Mouse (Mus musculus) embryonic facial prominence, embryonic 11.5 days (tissue): ENCODE measurements around the gene Gm7534. TPM values are rescaled to one million over a fixed set of nuclear protein-coding genes. Genes with fewer than 3 reads are reported as not detected.

ENCODE experiments used
- ATAC-seq: fragments of 200-750 bp; cut with Nextera tagmentation; replicated peaks from 2 replicates; pipeline ENCODE4 v1.8.0; 2017; ENCODE audit warnings: low read depth; ENCODE audit not compliant: insufficient number of reproducible peaks, low FRiP score, low TSS enrichment
- DNase-seq: peaks from one replicate; pipeline ENCODE4 v3.0.0-alpha.2; 2015; ENCODE audit warnings: low spot score
- H3K27ac ChIP-seq: fragments of 300-500 bp; sonication (generic); replicated peaks from 2 replicates; pipeline ENCODE4 v1.5.1; 2014; ENCODE audit warnings: mild to moderate bottlenecking, low read depth, low read length, control low read depth
- H3K27me3 ChIP-seq: fragments of 300-500 bp; sonication (generic); 2 replicates; pipeline ENCODE4 v1.6.1; 2014; ENCODE audit warnings: mild to moderate bottlenecking, low read length, moderate library complexity, mixed read lengths; ENCODE audit not compliant: control insufficient read depth, insufficient read depth
- H3K36me3 ChIP-seq: fragments of 300-500 bp; sonication (generic); replicated peaks from 2 replicates; pipeline ENCODE4 v1.6.1; 2014; ENCODE audit warnings: low read depth, mild to moderate bottlenecking, low read length, moderate library complexity, mixed read lengths; ENCODE audit not compliant: control insufficient read depth, insufficient read depth
- H3K4me1 ChIP-seq: fragments of 300-500 bp; sonication (generic); 2 replicates; pipeline ENCODE4 v1.6.1; 2014; ENCODE audit warnings: low read length, mixed read lengths; ENCODE audit not compliant: control insufficient read depth, insufficient read depth
- H3K4me2 ChIP-seq: fragments of 300-500 bp; sonication (generic); 2 replicates; pipeline ENCODE4 v1.6.1; 2014; ENCODE audit warnings: low read depth, mild to moderate bottlenecking, control low read depth, low read length, moderate library complexity
- H3K4me3 ChIP-seq: fragments of 300-500 bp; sonication (generic); 2 replicates; pipeline ENCODE4 v1.5.1; 2014; ENCODE audit warnings: low read depth, low read length, control low read depth
- H3K9ac ChIP-seq: fragments of 300-500 bp; sonication (generic); replicated peaks from 2 replicates; pipeline ENCODE4 v1.6.1; 2014; ENCODE audit warnings: mild to moderate bottlenecking, control low read depth, low read length
- H3K9me3 ChIP-seq: fragments of 300-500 bp; sonication (generic); replicated peaks from 2 replicates; pipeline ENCODE4 v1.6.1; 2016; ENCODE audit warnings: mild to moderate bottlenecking, low read length, inconsistent platforms, mixed read lengths; ENCODE audit not compliant: control insufficient read depth
- WGBS: fragments of 180-500 bp; shearing (Covaris S2); extraction: QIAGEN DNeasy Blood & Tissue Kit; methylation state at CpG from one replicate; pipeline ENCODE4 v1.1.7; 2014; 5-methylcytosine and 5-hydroxymethylcytosine counted together
- polyA plus RNA-seq: library from polyadenylated mRNA; unstranded; fragments of >200 nt; fragmentation: Nextera tagmentation; extraction: Ambion mirVana; gene quantifications from 2 replicates; pipeline ENCODE4 v1.2.1, GENCODE M21; 2014

Gene Gm7534
- polyA plus RNA-seq, 1 experiment from 2014 or later = 0.14 TPM

DNA sequence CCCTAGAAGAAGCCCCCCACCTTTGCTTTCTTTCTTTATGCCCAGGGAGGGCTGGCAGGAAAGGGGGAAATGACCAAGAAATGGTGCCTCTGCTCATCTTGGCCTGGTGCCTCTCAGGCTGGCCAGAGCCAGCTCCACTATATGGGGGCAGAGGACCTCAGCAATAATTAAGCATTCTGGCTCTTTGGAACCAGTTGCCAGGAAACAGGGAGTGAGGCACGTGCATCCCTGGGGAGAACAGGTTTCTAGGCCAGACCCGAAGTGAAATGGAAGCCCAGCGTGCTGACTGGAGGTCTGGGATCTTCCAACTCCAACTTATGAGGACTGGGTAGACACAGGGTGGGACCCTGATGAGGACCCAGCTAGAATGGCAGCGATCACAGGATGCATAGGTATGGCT lies 43.5 kb upstream of the Gm7534 start:
- H3K4me3 ChIP-seq = no peak overlapping the region
- H3K9ac ChIP-seq = no peak overlapping the region
- no peaks in the 10 kb centered on the region for H3K36me3 ChIP-seq
- H3K9me3 ChIP-seq = no peaks in the 10 kb centered on the region
- ATAC-seq = no peak
- no peak overlapping the region for H3K27ac ChIP-seq
- H3K4me1 ChIP-seq = no peaks in the 10 kb centered on the region; the same call in none of the 2 replicates
- 32% methylated on average over 4 of the region's 4 CpGs for WGBS
- no peak for DNase-seq
- no peak overlapping the region for H3K4me2 ChIP-seq
- peaks cover 15% of the 10 kb centered on the region for H3K27me3 ChIP-seq

GRCm38 (mm10) chr4:134245148-134245843 lies 42.5 kb upstream of the Gm7534 start, which contains the start of gene Zfp593:
Gene Zfp593 (minus strand): TSS chr4:134245592.
- peak within 1 kb of the TSS; percentile 79 for H3K4me3 ChIP-seq
- H3K4me1 ChIP-seq = no peaks in the 10 kb centered on the region; the same call in none of the 2 replicates
- peak; percentile 95 for DNase-seq
- peaks cover 5% of the 10 kb centered on the region; the same call in 1 of the 2 replicates for H3K27me3 ChIP-seq
- no peaks in the 10 kb centered on the region for H3K36me3 ChIP-seq
- WGBS = under 1% methylated on average over 60 of the region's 60 CpGs
- H3K9me3 ChIP-seq = no peaks in the 10 kb centered on the region
- H3K9ac ChIP-seq = peak within 1 kb of the TSS; percentile 74
- peak within 1 kb of the TSS; percentile 88 for H3K4me2 ChIP-seq
- peak; percentile 48 for ATAC-seq
- no peak within 1 kb of the TSS for H3K27ac ChIP-seq

GRCm38 (mm10) chr4:134243516-134244250 lies 40.9 kb upstream of the Gm7534 start, which contains the start of gene E130218I03Rik:
Gene E130218I03Rik (plus strand): TSS chr4:134243662.
- H3K9me3 ChIP-seq = no peaks in the 10 kb centered on the region
- no peak within 1 kb of the TSS for H3K27ac ChIP-seq
- WGBS = 86% methylated on average over 17 of the region's 17 CpGs
- peaks cover 3% of the 10 kb centered on the region; the same call in 1 of the 2 replicates for H3K27me3 ChIP-seq
- H3K4me3 ChIP-seq = peak within 1 kb of the TSS; percentile 79; the same call in 1 of the 2 replicates
- H3K4me1 ChIP-seq = no peaks in the 10 kb centered on the region; the same call in none of the 2 replicates
- H3K4me2 ChIP-seq = peak within 1 kb of the TSS; percentile 88
- no peak within 1 kb of the TSS for H3K9ac ChIP-seq
- H3K36me3 ChIP-seq = no peaks in the 10 kb centered on the region
- ATAC-seq (no peak), DNase-seq (no peak)

- Histone ChIP-seq H3K4me3 (no peak overlapping the region), H3K4me1 (peaks cover 2% of the 10 kb centered on the region; the same call in 1 of the 2 replicates), H3K36me3 (no peaks in the 10 kb centered on the region), H3K9me3 (no peaks in the 10 kb centered on the region), H3K9ac (no peak overlapping the region), H3K27me3 (peaks cover 4% of the 10 kb centered on the region; the same call in 1 of the 2 replicates), H3K27ac (no peak overlapping the region), H3K4me2 (no peak overlapping the region)
- WGBS = 12% methylated on average over 10 of the region's 10 CpGs
- DNase-seq = no peak
- ATAC-seq = no peak
These were observed 35.9 kb upstream of the Gm7534 start for GRCm38 (mm10) chr4:134238686-134239085.

DNA sequence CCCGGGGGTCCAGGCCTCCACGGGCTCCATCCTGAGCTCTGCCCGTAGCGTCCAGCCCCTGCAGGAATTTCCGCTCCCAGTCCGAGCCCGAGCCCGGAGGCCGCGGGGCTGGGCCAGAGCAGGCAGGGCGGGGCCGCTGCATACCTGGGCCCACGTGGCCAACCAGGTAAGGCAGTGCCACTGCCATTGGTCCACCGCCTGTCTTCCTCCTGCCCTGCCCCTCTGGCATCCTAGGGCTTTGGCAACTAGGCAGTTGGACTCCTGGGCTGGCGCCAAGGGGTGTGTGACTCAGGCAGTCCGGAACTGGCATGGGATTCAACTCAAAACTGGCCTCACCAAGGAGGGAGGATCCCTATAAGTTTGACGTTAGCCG lies 35.5 kb upstream of the Gm7534 start, which contains the start of gene Cnksr1:
Cnksr1 (minus strand) TSS at position 121 of the 373 bp plus-strand sequence.
- H3K4me2 ChIP-seq = peak within 1 kb of the TSS; percentile 29
- no peaks in the 10 kb centered on the region for H3K36me3 ChIP-seq
- no peaks in the 10 kb centered on the region for H3K9me3 ChIP-seq
- H3K27me3 ChIP-seq = peaks cover 4% of the 10 kb centered on the region; the same call in 1 of the 2 replicates
- no peak within 1 kb of the TSS for H3K27ac ChIP-seq
- H3K4me1 ChIP-seq = peaks cover 2% of the 10 kb centered on the region; the same call in 1 of the 2 replicates
- peak within 1 kb of the TSS; percentile 13 for H3K4me3 ChIP-seq
- no peak for ATAC-seq
- 2% methylated on average over 18 of the region's 18 CpGs for WGBS
- peak; percentile 30 for DNase-seq
- H3K9ac ChIP-seq = no peak within 1 kb of the TSS

DNA sequence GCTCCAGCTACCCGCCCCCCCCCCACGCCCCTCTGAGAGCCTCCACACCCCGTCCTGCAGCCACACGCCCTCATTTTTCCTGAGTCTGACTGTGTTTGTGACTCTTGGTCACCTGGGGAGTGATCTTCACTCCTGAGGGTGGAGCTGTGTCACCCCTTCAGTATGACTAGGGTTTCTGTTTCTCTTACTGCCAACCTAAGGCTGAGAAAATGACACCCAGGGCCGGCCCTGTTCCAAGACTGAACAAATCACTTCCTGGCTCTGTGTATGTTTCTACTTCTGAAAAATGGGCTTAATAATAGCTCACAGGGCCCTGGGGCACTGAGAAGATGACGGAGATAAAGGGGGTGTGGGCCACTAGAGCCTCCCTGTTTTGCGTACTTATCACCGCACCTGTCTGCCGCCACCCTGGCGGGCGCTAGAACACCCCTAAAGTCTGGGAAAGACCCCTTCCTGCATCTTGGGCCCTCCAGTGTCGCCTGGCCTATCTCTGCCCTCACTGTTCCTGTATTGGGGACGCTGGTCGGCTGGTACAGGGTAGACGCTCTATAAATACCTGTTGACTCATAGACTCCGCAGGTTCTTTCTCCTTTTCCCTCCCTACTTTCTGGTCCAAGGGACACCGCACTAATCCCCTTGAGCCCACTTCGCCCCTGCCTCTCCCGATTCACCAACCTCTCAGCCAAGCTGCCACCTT lies 34.9 kb upstream of the Gm7534 start:
- Histone ChIP-seq H3K27ac (no peak overlapping the region), H3K36me3 (no peaks in the 10 kb centered on the region), H3K4me1 (peaks cover 2% of the 10 kb centered on the region; the same call in 1 of the 2 replicates), H3K27me3 (peaks cover 4% of the 10 kb centered on the region; the same call in 1 of the 2 replicates), H3K9ac (no peak overlapping the region), H3K4me3 (peak overlapping the region; percentile 13), H3K4me2 (peak overlapping the region; percentile 29), H3K9me3 (no peaks in the 10 kb centered on the region)
- WGBS = 19% methylated on average over 19 of the region's 19 CpGs
- DNase-seq (no peak), ATAC-seq (no peak)

DNA sequence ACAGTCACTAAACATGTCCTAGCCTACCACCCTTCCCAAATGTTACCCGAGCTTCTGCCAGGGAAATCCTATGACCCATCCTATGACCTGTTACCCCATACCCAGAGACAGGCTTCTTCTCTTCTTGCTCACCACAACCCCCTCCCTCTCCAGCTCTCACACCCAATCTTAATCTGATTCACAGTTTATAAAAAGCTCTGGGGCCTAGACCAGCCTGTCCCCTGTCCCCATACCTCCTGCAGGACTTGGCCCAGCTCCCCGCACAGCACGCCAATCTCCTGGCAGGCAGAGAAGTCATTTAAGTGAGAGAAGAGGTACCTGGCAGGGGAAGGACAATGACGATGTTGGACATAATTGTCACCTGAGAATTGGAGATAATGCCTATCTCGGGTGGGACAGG lies 32.1 kb upstream of the Gm7534 start:
- Histone ChIP-seq H3K4me2 (no peak overlapping the region), H3K36me3 (no peaks in the 10 kb centered on the region), H3K4me3 (no peak overlapping the region), H3K9me3 (no peaks in the 10 kb centered on the region), H3K4me1 (peaks cover 2% of the 10 kb centered on the region; the same call in 1 of the 2 replicates), H3K27ac (no peak overlapping the region), H3K27me3 (peaks cover 4% of the 10 kb centered on the region; the same call in 1 of the 2 replicates), H3K9ac (no peak overlapping the region)
- ATAC-seq (no peak), DNase-seq (no peak)
- 84% methylated on average over 5 of the region's 5 CpGs for WGBS
